Mouse (Mus musculus) ZHBTc4 (cell line): Measurements from ENCODE around the gene Sbno2.
"Not testable (repeated sequence)": the region's sequence is repeated elsewhere in the genome, so short reads cannot be mapped to it uniquely, and the experiment has no call there.

Experiments
- DNase-seq: peaks from one replicate; pipeline ENCODE4 v3.0.0-alpha.2; 2011; ENCODE audit warnings: low read depth, low spot score

Gene Sbno2

GRCm38 (mm10) chr10:80057683-80058326 is 47.6 kb downstream of the Sbno2 start:
- DNase-seq, result no peak

- no peak for DNase-seq
These were observed 48.2 kb downstream of the Sbno2 start for GRCm38 (mm10) chr10:80056976-80057682.

GRCm38 (mm10) chr10:80056506-80056905 is 48.9 kb downstream of the Sbno2 start:
- no peak for DNase-seq

DNA sequence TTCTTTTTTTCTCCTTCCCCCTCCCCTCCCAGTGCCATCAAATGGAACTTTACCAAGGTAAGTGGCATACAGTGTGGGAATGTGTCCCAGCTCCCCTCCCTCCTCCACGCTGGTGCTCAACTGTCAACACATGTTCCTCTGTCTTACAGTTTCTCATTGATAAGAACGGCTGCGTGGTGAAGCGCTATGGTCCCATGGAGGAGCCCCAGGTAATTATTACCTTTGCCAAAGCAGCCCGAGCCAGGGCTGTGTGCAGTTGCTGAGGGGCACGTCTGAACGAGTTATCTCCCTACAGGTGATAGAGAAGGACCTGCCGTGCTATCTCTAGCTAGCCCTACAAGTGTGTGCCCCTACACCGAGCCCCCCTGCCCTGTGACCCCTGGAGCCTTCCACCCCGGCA is 49.5 kb downstream of the Sbno2 start:
- DNase-seq, result no peak

GRCm38 (mm10) chr10:80055364-80055763 is 50.0 kb downstream of the Sbno2 start:
- no peak for DNase-seq

- not testable (repeated sequence) for DNase-seq
These were observed 50.5 kb downstream of the Sbno2 start for GRCm38 (mm10) chr10:80054911-80055310.

GRCm38 (mm10) chr10:80053831-80054815 is 51.2 kb downstream of the Sbno2 start:
- DNase-seq, result peak; percentile 68

- DNase-seq, result peak; percentile 100
These were observed 52.1 kb downstream of the Sbno2 start for GRCm38 (mm10) chr10:80053259-80053780.

DNA sequence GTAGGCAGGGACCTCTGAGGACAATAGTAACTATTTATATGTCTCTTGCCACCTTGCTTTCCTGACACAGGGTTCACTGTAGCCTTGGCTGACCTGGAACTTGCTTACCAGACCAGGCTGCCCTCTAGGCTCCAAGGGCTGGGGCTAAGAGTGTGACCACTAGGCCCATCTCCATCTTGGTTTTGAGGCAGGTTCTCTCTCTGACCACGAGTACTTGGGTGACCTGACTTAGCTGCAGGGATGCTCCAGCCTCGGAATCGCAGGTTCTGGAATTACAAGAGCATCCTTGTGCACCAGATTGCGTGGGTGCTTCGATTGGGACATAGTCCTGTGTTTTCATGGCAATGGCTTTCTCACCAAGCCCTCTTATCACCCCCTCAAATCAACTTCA is 53.0 kb downstream of the Sbno2 start:
- DNase-seq, result no peak

GRCm38 (mm10) chr10:80051618-80052373 is 53.6 kb downstream of the Sbno2 start:
- DNase-seq, result peak; percentile 84

- peak; percentile 87 for DNase-seq
These were observed 54.3 kb downstream of the Sbno2 start for GRCm38 (mm10) chr10:80050885-80051617.

- peak; percentile 62 for DNase-seq
These were observed 55.1 kb downstream of the Sbno2 start for GRCm38 (mm10) chr10:80050244-80050643.

DNA sequence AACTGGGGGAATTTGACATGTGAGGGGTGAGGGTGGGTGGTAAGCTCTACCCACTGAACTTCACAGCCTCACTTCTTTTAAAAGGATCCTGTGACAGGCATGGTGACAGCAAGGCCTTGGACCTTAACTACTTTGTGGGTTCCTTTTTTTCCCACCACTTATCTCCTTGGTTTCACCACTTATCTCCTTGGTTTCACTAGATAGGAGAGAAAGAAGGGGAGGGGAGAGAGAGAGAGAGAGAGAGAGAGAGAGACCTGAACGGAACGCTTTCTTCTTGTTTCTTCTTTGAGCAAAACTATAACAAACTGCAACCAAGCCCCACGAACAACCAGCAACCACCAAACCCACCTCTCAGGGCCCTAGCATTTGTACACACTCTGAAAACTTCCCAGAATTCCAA is 56.5 kb downstream of the Sbno2 start:
- DNase-seq, result no peak

- DNase-seq, result no peak
These were observed 57.0 kb downstream of the Sbno2 start for GRCm38 (mm10) chr10:80048396-80048795.

- DNase-seq, result no peak
These were observed 58.3 kb downstream of the Sbno2 start, which contains the start of gene Gpx4 for GRCm38 (mm10) chr10:80047041-80047565. Gene Gpx4, plus strand, starts transcription at chr10:80047166.

DNA sequence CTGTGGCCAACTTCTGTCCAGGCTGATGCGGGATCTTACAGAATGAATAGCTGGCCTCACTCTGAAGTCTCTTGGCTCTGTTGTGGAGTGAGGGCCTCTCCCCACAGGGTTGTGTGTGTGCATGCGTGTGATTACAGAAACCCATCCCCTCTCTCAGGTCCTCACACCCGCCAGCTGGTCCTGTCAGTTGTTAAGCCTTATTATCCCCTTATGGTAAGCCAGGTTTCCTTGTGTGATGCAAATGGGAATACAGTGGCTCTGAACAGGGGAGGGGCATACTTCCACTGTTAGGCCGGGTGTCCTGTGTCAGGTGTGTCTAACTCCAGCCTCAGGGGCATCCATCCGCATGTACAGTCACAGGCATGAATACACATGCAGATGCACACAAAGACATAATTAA is 59.6 kb downstream of the Sbno2 start:
- DNase-seq, result peak; percentile 80

DNA sequence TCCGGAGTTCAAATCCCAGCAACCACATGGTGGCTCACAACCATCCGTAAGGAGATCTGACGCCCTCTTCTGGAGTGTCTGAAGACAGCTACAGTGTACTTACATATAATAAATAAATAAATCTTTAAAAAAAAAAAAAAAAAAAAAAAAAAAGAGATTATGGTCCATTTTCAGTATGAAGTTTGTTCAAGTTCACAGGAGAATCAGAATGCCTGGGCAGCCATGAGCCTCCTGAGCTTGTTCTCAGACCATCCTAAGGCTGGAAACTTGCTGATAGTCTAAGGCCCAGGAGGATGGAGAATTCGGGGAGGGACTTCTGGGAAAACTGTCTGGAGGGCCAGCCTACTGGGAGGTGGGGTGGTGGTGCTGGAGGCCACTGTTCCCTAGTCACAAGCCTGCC is 60.0 kb downstream of the Sbno2 start:
- not testable (repeated sequence) for DNase-seq

DNA sequence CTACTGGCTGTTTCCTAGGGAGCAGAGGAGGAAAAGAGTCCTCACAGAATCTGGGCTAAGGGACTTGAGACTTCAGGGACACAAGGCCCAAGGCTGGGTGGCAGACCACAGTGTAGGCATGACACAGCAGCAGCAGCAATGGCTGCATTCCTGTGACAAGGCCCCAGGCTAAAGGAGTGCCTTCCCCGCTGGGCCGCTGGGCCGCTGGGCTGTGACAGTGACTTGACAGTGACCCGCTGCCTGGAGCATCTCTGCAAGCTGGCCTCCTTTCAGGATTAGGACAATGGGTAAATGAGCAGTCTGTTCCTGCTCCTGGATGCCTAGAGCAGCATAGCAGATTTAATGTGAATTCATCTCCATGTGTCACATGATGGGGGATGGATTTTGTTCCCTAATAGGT is 61.3 kb downstream of the Sbno2 start:
- no peak for DNase-seq

DNA sequence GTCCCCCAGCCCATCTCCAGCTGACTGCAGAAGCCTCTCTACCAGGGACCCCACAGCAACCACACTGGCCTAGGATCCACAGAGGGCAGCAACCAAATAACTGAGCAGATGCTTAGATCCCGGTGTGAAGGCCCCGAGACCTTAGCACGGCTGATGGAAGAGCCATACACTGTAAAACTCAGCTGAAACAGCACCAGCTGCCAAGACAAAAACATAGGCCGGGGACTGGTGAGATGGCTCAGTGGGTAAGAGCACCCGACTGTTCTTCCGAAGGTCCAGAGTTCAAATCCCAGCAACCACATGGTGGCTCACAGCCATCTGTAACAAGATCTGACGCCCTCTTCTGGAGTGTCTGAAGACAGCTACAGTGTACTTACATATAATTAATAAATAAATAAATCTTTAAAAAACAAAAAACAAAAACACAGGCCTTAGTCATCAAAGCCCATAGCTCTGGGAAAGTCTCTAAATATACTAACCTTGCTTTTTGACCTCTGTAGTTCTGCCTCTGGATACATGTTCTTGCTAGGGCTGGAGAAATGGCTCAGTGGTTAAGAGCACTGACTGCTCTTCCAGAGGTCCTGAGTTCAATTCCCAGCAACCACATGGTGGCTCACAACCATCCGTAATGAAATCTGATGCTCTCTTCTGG is 63.8 kb downstream of the Sbno2 start:
- not testable (repeated sequence) for DNase-seq

DNA sequence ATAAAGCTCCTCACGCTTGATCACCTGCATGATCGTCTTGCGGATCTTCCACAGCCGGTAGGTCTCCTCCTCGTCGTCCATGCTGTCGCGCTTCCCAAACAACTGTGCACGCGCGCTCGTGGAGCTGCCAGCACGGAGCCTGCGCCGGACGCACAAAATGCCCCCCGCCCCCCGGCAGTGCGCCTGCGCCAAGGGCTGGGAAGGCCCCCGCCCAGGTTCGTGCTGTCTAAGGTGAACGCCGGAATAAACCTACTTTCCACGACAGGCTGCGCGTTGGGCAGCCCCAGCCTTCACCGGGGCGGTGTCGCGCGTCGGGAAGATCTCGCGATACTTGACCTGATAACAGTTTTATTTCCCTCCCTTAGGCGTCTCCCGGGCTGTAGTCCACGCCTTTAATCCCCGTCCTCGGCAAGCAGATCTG is 65.8 kb downstream of the Sbno2 start, which contains the start of gene Polr2e:
TSS of gene Polr2e (minus strand) at position 237 of the 421 bp plus-strand sequence.
- peak; percentile 99 for DNase-seq
